Mouse (Mus musculus): Measurements from ENCODE around the gene Nr1h4.

Gene Nr1h4

DNA sequence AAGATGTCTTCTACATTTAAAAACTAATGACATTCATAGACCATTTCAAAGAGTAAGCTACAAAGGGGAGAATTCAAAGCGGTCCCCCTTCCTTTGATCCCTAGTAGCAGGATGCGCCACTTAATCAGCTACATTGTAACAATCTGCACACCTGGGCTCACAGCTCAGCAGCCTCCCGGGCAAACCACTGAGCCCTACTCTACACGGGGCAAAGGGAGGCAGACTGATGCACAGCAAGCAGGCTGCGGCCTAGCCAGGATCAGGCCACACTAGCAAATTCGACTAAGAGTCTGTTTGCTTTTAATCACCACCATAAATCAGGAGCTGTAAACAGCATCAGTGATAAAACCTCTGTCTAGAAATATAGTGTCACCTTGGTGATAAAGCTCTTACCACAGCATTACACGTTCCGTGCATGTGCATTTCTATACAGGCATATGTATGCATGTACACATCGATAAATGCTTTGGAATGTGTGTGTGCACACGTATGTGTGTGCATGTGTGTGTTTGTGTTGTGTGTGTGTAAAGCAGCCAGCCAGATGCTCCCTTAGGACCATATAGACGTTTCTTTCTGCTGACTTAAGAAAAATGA is 108.5 kb downstream of the Nr1h4 start:
- DNase-seq = no peak

DNA sequence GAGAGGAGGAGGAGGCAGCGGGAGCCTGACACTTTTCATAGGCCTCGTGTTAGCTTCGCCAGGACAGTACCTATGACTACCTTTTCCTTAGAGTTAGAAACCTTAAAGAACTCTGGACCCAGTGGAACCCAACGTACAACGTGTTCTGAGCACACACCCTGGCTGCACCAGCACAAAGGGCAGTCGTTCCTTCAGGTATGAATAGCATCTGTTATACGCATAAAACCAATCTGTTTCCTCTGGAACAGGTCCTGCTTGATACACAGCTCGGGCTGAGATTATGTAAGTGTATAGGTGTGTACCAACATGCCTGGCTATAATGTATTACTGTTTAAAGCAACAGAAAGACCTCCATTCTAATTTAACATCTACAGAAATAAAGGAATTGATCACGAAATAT is 109.2 kb downstream of the Nr1h4 start:
- no peak for DNase-seq

DNA sequence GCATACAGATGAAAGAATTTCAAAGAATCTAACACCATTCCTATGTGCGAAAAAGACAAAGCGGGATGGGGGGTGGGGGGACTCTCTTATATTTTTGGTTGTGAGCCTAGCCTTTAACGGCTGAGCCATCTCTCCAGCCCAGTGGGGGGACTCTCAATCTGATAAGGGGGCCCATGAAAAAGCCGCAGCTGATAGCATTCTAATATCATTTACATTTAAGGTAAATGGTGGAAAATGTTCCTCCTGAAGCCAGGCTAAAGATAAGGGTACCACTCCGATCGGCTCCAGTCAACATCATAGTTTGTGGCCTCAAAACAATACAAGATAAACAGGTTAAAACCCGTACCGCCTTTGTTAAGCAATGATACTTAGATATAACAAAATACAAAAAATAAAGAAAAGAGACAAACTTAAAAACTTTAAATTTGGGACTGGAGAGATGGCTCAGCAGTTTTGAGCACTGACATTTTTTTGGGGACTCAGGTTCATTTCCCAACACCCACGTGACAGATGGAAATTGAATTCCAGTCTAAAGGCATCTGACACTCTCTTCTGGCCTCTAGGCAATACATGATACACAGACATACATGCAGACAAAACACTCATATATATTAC is 110.1 kb downstream of the Nr1h4 start:
- no peak for DNase-seq

DNA sequence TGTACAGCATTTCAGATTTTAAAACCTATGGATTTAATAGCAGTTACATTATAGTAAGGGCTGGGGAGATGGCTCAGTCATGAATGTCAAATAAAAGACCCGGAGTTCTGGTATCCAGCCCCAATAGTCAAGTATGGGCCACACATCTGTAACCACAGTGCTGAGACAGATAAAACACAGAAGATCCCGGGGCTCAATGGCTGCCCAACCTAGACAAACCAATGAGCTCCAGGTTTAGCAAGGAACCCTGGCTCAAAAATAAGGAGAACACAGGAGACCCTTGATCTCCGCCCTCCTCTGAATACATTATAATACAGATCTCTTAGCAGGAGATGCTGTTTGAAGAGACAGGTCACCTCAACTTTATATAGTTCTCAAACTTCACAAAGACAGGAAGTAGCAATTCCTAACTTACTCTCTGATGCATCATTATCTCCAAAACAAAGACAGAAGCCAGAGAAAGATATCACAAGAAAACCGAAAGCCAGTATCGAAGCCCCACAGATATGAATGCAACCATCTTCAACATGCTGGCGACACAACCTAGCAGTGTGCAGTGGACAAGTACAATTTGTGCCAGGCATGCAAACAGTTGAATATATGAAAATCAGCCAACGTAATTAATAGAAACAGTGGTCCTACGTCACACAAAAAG is 110.8 kb downstream of the Nr1h4 start:
- no peak for DNase-seq

DNA sequence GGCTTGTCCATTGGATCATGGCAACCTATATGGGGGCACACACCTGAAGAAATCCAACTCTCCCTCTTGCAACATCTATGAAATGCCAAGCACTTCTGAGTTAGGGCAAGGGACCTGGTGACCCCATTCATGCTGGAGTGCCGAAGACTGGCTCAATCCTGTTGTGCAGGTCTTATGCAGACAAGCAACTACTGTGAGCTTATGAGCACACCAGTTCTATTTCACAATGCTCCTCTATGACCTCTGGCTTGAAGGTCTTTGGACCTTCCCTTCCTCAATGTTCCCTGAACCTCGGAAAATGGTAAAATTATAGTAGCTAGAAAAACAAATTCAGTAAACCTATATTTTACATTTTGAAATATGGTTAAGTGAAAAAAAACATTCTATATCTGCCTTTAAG is 115.4 kb downstream of the Nr1h4 start:
- no peak for DNase-seq

DNA sequence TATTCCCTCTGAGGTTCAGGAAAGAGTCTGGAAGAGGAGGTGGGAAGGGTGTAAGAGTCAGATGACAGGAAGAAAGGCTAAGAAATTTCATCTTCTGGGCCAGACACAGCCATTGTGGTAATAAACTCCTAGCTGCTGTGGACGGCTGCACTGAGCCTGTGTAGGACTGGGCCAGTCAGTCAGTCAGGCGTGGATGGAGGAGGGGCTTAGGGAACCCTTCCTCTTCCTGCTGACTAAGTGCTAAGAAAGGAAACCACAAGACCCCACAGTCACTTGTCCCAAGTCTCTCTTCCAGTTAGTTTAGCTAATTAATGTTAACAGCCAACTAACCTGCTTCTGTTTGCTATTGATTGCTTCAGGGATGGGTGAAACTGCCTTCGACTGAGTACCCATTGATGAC is 117.9 kb downstream of the Nr1h4 start:
- DNase-seq = no peak

DNA sequence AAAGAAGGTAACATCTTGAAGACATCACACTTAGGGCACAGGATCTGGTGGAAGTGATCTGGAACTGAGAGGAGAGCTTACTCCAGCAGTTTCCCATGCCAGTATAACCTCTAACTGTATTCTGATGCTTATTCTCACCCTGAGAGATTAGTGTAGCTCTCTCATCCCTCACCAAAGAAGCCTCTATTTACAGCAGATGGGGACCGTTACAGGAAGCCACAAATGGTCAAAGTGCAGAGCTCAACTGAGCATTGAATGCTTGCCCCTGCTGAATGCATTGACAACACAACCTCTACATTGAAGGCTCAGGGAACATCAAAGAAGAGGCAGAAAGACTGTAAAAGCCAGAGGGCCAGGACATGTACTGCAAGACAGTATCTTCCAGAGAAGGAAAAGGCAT is 125.8 kb downstream of the Nr1h4 start:
- DNase-seq = no peak

DNA sequence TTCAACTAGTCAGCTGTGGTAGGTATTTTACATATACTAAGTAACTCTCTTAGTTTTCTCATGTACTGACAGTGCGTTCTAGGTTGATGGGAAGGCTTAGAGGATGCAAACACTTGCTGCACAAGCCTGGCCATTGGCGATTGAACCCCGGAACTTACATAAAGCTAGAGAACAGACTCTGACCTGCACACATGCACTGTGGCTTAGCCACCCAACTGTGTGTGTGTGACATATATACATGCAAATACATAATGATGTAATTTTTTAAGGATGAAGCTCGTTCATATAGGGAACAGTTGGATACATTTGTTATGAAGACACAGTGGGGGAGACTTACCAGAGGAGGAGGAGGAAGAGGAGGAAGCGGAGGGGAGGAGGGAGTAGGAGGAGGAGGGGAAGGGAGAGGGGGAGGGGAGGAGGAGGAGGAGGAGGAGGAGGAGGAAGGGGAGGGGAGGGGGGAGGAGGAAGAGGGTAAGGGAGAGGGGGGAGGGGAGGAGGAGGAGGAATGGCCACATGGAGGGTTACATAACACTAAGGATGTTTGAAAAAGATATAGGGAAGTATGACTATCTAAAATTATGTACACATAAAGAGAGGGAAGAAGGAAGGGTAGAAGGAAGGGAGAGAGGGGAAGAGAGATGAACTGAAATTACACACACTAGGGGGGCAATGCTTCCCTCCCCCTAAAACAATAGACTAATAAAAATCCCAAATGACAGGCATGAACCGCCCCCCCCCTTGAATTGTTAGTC is 126.5 kb downstream of the Nr1h4 start:
- DNase-seq = no peak

DNA sequence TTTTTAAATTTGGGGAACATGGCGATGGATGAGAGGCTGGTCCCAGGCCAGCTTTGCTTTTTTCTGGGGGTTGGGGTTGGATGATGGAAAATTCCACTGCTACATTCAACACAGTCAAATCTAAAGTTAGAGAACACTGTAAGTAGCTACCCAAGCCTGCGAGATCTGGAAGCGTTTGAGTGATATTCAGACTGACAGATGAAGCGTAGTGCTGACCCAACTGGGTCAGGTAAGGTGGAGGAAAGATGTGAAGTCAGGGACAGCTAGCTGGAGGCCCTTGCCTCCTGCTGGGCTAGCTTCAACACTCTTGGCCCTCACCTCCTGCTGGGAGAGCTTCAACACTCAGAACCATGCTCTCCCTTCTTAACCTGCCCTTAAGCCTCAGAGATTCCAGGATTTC is 128.4 kb downstream of the Nr1h4 start:
- DNase-seq = no peak
